Mouse (Mus musculus): ENCODE measurements at regions not wholly inside any gene's neighbourhood (a gene's known extent, or its start where the extent isn't known, plus 50 kb on each side); places are given as distances from the start of the nearest gene placed in this dataset.

DNA sequence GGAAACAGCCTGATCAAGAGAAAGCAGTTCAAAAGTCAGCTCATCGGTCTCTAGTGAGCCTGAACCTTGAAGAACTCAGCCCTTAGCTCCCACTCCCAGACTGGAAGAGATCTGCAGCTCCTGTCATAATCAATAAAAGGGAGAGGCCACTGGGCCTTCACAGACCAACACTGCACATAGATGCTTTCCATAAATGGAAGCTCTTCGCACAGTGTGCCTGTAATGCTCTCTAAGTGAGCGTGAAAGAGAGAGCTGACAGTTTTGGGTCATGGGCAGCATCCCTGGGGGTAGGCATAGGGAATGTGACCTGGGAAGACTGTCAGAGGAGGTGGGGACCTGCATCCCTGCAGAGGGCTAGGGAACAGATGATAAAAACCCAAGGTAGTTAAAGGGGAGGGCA is 551.9 kb upstream of the Cdh11 start:
- TF ChIP-seq EP300 (IDR thresholded peaks at IDR 0.05; ENCODE audit: insufficient read depth, low read depth, low read length) (no peak), CTCF (IDR thresholded peaks at IDR 0.05; ENCODE audit: low read depth, low read length) (no peak)
